Mouse (Mus musculus): ENCODE data around the gene Cdk5rap1. TPM values are rescaled to one million over a fixed set of nuclear protein-coding genes. Genes with fewer than 3 reads are reported as not detected.
"Not testable (repeated sequence)": the region's sequence is repeated elsewhere in the genome, so short reads cannot be mapped to it uniquely, and the experiment has no call there.

The Cdk5rap1 gene
- total and polyA plus RNA-seq, 3 experiments = 25.8 to 43.5 (median 32.0) TPM

DNA sequence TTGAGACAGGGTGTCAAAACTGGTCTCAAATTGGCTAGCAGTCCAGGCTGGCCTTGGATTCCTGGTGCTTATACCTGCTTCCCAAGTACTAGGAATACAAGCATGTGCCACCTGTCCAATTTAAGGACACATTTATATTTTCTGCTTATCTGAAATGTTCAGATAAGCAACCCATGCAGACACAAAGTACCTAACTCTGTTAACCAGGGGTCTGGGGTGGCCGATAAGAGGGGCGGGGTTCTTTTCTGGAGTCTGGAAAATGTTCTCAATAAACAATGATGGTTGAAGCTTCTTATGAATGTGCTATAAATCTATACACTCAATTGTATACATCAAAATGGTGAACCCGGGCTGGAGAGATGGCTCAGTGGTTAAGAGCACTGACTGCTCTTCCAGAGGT, 46.0 kb downstream of the Cdk5rap1 start:
- no peak for DNase-seq (ENCODE audit: extremely low read depth)
- no peaks in the 10 kb centered on the region for H3K79me2 ChIP-seq (replicated peaks; ENCODE audit: control insufficient read depth, extremely low read depth, insufficient read depth, poor library complexity, severe bottlenecking)
- no peaks in the 10 kb centered on the region for H3K9me3 ChIP-seq (replicated peaks; ENCODE audit: low read length)
- H3K4me3 ChIP-seq (replicated peaks in 1 of 3; ENCODE audit: low read depth in 2 of 3, low read length in 2 of 3, poor library complexity in 1 of 3) = no peak overlapping the region
- H3K27me3 ChIP-seq (replicated peaks) = peaks cover 25% of the 10 kb centered on the region
- no peaks in the 10 kb centered on the region for H3K4me1 ChIP-seq (ENCODE audit: control insufficient read depth in 1 of 2, insufficient read depth in 2 of 2)
- no peak overlapping the region for H3K4me2 ChIP-seq (ENCODE audit: insufficient read depth, low read depth, poor library complexity, severe bottlenecking)
- H3K27ac ChIP-seq (ENCODE audit: insufficient read depth, low read depth) = no peak overlapping the region
- dilution Hi-C loops (cut with MboI; ENCODE audit: extremely low pct_ligation_motif_present, extremely low pct_unique_long_range_greater_than_20kb, low sequenced_read_pairs) = no loop called here
- H3K36me3 ChIP-seq (replicated peaks in 1 of 2; ENCODE audit: control insufficient read depth in 1 of 2, insufficient read depth in 1 of 2, low read length in 1 of 2) = no peaks in the 10 kb centered on the region
- TF ChIP-seq ZMIZ1 (IDR thresholded peaks at IDR 0.05; ENCODE audit: low read depth, low read length) (no peak), ELF1 (IDR thresholded peaks at IDR 0.05; ENCODE audit: low read depth, low read length) (no peak), IRF4 (IDR thresholded peaks at IDR 0.05; ENCODE audit: low read depth, low read length) (no peak), EP300 (IDR thresholded peaks at IDR 0.05; ENCODE audit: low read length) (no peak), MXI1 (IDR thresholded peaks at IDR 0.05; ENCODE audit: low read depth, low read length) (no peak), USF2 (conservative IDR thresholded peaks at IDR 0.05; ENCODE audit: low read depth, low read length) (no peak), MAX (IDR thresholded peaks at IDR 0.05; ENCODE audit: low read length) (no peak), ZC3H11A (IDR thresholded peaks at IDR 0.05; ENCODE audit: low read depth, low read length) (no peak), RAD21 (IDR thresholded peaks at IDR 0.05; ENCODE audit: low read depth, low read length) (no peak), KAT2A (IDR thresholded peaks at IDR 0.05; ENCODE audit: insufficient replicate concordance, low read length) (no peak), SMC3 (IDR thresholded peaks at IDR 0.05; ENCODE audit: low read depth, low read length) (no peak), NRF1 (IDR thresholded peaks at IDR 0.05; ENCODE audit: low read depth, low read length) (no peak), CHD1 (IDR thresholded peaks at IDR 0.05; ENCODE audit: low read depth, low read length) (no peak), ZNF384 (IDR thresholded peaks at IDR 0.05; ENCODE audit: low read depth, low read length) (no peak), POLR2AphosphoS2 (IDR thresholded peaks at IDR 0.05; ENCODE audit: low read depth, low read length) (no peak), TCF12 (IDR thresholded peaks at IDR 0.05; ENCODE audit: low read depth, low read length) (no peak)
- H3K9ac ChIP-seq (ENCODE audit: insufficient read depth, low read depth) = no peak overlapping the region
- in situ Hi-C loops (cut with MboI; ENCODE audit: low pct_ligation_motif_present, low pct_unique_long_range_greater_than_20kb, low sequenced_read_pairs) = no loop called here

DNA sequence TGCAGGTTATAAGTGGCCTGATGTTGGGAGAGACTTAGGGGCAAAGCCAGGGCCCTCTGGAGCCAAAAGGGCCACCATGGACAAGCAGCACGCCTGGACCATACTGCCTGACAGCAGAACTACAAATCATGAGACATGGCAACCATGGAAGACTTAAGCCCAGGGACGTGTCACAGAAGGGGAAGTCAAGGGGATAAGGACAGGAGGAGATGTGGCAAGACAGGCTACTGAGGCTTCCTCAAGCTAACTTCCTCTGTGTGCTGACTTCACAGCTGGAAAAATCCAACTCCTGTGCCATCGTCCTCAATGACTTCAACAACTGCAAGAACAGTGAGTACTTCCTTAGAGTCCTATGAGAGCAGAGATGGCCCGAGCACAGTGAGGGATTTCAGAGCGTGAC, 59.0 kb downstream of the Cdk5rap1 start:
- H3K4me2 ChIP-seq (ENCODE audit: insufficient read depth, low read depth, poor library complexity, severe bottlenecking); H3K36me3 ChIP-seq (replicated peaks in 1 of 2; ENCODE audit: control insufficient read depth in 1 of 2, insufficient read depth in 1 of 2, low read length in 1 of 2); DNase-seq (ENCODE audit: extremely low read depth); H3K9me3 ChIP-seq (replicated peaks; ENCODE audit: low read length); H3K27ac ChIP-seq (ENCODE audit: insufficient read depth, low read depth); H3K4me3 ChIP-seq (replicated peaks in 1 of 3; ENCODE audit: low read depth in 2 of 3, low read length in 2 of 3, poor library complexity in 1 of 3); H3K4me1 ChIP-seq (ENCODE audit: control insufficient read depth in 1 of 2, insufficient read depth in 2 of 2); dilution Hi-C loops (cut with MboI; ENCODE audit: extremely low pct_ligation_motif_present, extremely low pct_unique_long_range_greater_than_20kb, low sequenced_read_pairs); H3K9ac ChIP-seq (ENCODE audit: insufficient read depth, low read depth); in situ Hi-C loops (cut with MboI; ENCODE audit: low pct_ligation_motif_present, low pct_unique_long_range_greater_than_20kb, low sequenced_read_pairs); H3K27me3 ChIP-seq (replicated peaks); H3K79me2 ChIP-seq (replicated peaks; ENCODE audit: control insufficient read depth, extremely low read depth, insufficient read depth, poor library complexity, severe bottlenecking): not testable (repeated sequence)

DNA sequence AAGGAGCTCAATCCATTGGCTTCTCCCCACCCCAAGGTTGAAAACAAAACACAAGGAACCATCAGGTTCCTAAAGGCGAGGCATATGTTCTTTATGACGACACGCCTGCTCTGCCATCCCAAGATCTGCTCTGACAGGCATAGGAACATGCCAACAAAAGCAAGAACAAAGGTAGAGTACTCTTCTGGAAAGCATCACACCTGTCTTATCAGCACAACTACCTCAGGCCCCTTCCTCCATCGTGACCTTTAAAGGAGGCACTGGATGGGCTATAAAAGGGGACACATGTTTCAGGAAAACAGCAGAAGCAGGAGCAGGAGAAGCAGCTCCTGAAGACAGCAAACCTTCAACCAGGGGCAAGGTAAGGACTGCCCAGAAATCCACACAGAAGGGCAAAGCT, 65.9 kb downstream of the Cdk5rap1 start, which contains the start of gene Bpifb9b:
Gene Bpifb9b (plus strand): TSS at position 301 of the 400 bp plus-strand sequence.
- H3K4me2 ChIP-seq (ENCODE audit: insufficient read depth, low read depth, poor library complexity, severe bottlenecking); H3K9me3 ChIP-seq (replicated peaks; ENCODE audit: low read length); H3K9ac ChIP-seq (ENCODE audit: insufficient read depth, low read depth); DNase-seq (ENCODE audit: extremely low read depth); H3K4me1 ChIP-seq (ENCODE audit: control insufficient read depth in 1 of 2, insufficient read depth in 2 of 2); H3K27ac ChIP-seq (ENCODE audit: insufficient read depth, low read depth); dilution Hi-C loops (cut with MboI; ENCODE audit: extremely low pct_ligation_motif_present, extremely low pct_unique_long_range_greater_than_20kb, low sequenced_read_pairs); H3K4me3 ChIP-seq (replicated peaks in 1 of 3; ENCODE audit: low read depth in 2 of 3, low read length in 2 of 3, poor library complexity in 1 of 3); H3K79me2 ChIP-seq (replicated peaks; ENCODE audit: control insufficient read depth, extremely low read depth, insufficient read depth, poor library complexity, severe bottlenecking); H3K36me3 ChIP-seq (replicated peaks in 1 of 2; ENCODE audit: control insufficient read depth in 1 of 2, insufficient read depth in 1 of 2, low read length in 1 of 2); in situ Hi-C loops (cut with MboI; ENCODE audit: low pct_ligation_motif_present, low pct_unique_long_range_greater_than_20kb, low sequenced_read_pairs): not testable (repeated sequence)
- H3K27me3 ChIP-seq (replicated peaks) = peaks cover 18% of the 10 kb centered on the region

DNA sequence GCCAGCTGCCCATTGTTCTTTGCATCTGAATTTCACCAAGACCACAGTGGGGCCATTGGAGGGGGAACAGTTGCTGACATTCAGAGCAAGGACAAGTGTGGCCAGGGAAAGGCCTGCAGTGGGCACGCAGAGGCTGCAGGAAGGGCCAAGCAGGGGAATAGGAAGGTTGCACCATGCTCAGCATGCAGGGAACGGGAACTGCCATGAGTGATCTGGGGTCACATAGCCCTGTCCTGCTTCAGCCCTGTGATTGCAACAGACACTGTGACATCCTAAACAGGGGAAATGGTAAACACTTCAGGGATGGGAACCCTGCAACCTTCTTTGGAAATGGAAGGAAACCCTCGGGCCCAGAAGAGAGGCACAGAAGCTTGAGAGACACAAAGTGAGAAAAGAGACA, 68.2 kb downstream of the Cdk5rap1 start:
- H3K9me3 ChIP-seq (replicated peaks; ENCODE audit: low read length); DNase-seq (ENCODE audit: extremely low read depth); in situ Hi-C loops (cut with MboI; ENCODE audit: low pct_ligation_motif_present, low pct_unique_long_range_greater_than_20kb, low sequenced_read_pairs); H3K4me3 ChIP-seq (replicated peaks in 1 of 3; ENCODE audit: low read depth in 2 of 3, low read length in 2 of 3, poor library complexity in 1 of 3); H3K27ac ChIP-seq (ENCODE audit: insufficient read depth, low read depth); H3K9ac ChIP-seq (ENCODE audit: insufficient read depth, low read depth); H3K79me2 ChIP-seq (replicated peaks; ENCODE audit: control insufficient read depth, extremely low read depth, insufficient read depth, poor library complexity, severe bottlenecking); H3K36me3 ChIP-seq (replicated peaks in 1 of 2; ENCODE audit: control insufficient read depth in 1 of 2, insufficient read depth in 1 of 2, low read length in 1 of 2); dilution Hi-C loops (cut with MboI; ENCODE audit: extremely low pct_ligation_motif_present, extremely low pct_unique_long_range_greater_than_20kb, low sequenced_read_pairs); H3K4me2 ChIP-seq (ENCODE audit: insufficient read depth, low read depth, poor library complexity, severe bottlenecking); H3K4me1 ChIP-seq (ENCODE audit: control insufficient read depth in 1 of 2, insufficient read depth in 2 of 2): not testable (repeated sequence)
- peaks cover 25% of the 10 kb centered on the region for H3K27me3 ChIP-seq (replicated peaks)
